Mouse (Mus musculus) large intestine, adult 2 months (tissue): ENCODE data around the gene Spsb3. TPM values are rescaled to one million over a fixed set of nuclear protein-coding genes. Genes with fewer than 3 reads are reported as not detected.

Source experiments
- DNase-seq: peaks from one replicate; pipeline ENCODE4 v3.0.0-alpha.2; 2012; ENCODE audit warnings: low read depth, low spot score
- WGBS: fragments of 180-500 bp; shearing (Covaris S2); methylation state at CpG from one replicate; pipeline ENCODE4 v1.1.7; 2018; 5-methylcytosine and 5-hydroxymethylcytosine counted together
- polyA plus RNA-seq: library from polyadenylated mRNA; depleted of rRNA; stranded (reverse); fragments of >200 nt; gene quantifications from 2 replicates; pipeline ENCODE4 v1.2.3, GENCODE M21; 2012

The Spsb3 gene
- polyA plus RNA-seq, 1 experiment, result 57.4 TPM

- 93% methylated on average over 10 of the region's 10 CpGs for WGBS
- DNase-seq, result no peak
Observed at GRCm38 (mm10) chr17:24867914-24868313, 18.5 kb upstream of the Spsb3 start.

- WGBS, result 63% methylated on average over 4 of the region's 4 CpGs
- DNase-seq, result no peak
Observed at GRCm38 (mm10) chr17:24873695-24874404, 12.6 kb upstream of the Spsb3 start.

GRCm38 (mm10) chr17:24874405-24874745 is 12.1 kb upstream of the Spsb3 start:
- no peak for DNase-seq
- WGBS, result 58% methylated on average over 1 of the region's 1 CpGs

- DNase-seq, result no peak
- WGBS, result 75% methylated on average over 8 of the region's 8 CpGs
Observed at GRCm38 (mm10) chr17:24874989-24875388, 11.5 kb upstream of the Spsb3 start.

GRCm38 (mm10) chr17:24877336-24878116 is 8.9 kb upstream of the Spsb3 start:
- DNase-seq, result no peak
- WGBS, result 33% methylated on average over 10 of the region's 10 CpGs

- 21% methylated on average over 5 of the region's 5 CpGs for WGBS
- DNase-seq, result no peak
Observed at GRCm38 (mm10) chr17:24878117-24878397, 8.4 kb upstream of the Spsb3 start.

GRCm38 (mm10) chr17:24878531-24878930 is 7.9 kb upstream of the Spsb3 start:
- WGBS, result 54% methylated on average over 8 of the region's 8 CpGs
- DNase-seq, result no peak

GRCm38 (mm10) chr17:24881738-24882440 is 4.6 kb upstream of the Spsb3 start:
- DNase-seq, result no peak
- 48% methylated on average over 7 of the region's 7 CpGs for WGBS

- DNase-seq, result no peak
Observed at GRCm38 (mm10) chr17:24884391-24884790, 2.1 kb upstream of the Spsb3 start.

GRCm38 (mm10) chr17:24885356-24886133 is 898 bp upstream of the Spsb3 start:
- 17% methylated on average over 22 of the region's 22 CpGs for WGBS
- DNase-seq, result no peak

More at GRCm38 (mm10) chr17:24884391-24884790, 2.1 kb upstream of the Spsb3 start:
- 90% methylated on average over 6 of the region's 6 CpGs for WGBS

GRCm38 (mm10) chr17:24886932-24887271 is 459 bp downstream of the Spsb3 start:
- DNase-seq, result no peak
- under 1% methylated on average over 18 of the region's 18 CpGs for WGBS

GRCm38 (mm10) chr17:24887291-24888080 is 1.0 kb downstream of the Spsb3 start:
- no peak for DNase-seq
- WGBS, result 49% methylated on average over 18 of the region's 18 CpGs

- DNase-seq, result no peak
- 77% methylated on average over 3 of the region's 3 CpGs for WGBS
Observed at GRCm38 (mm10) chr17:24888862-24889261, 2.4 kb downstream of the Spsb3 start.

GRCm38 (mm10) chr17:24890151-24891092 is 4.0 kb downstream of the Spsb3 start:
- WGBS, result 85% methylated on average over 19 of the region's 19 CpGs
- no peak for DNase-seq

GRCm38 (mm10) chr17:24891321-24891720 is 4.9 kb downstream of the Spsb3 start:
- no peak for DNase-seq
- WGBS, result 81% methylated on average over 13 of the region's 13 CpGs

- DNase-seq, result no peak
- 91% methylated on average over 12 of the region's 12 CpGs for WGBS
Observed at GRCm38 (mm10) chr17:24892785-24893184, 6.3 kb downstream of the Spsb3 start.

GRCm38 (mm10) chr17:24893276-24893675 is 6.8 kb downstream of the Spsb3 start:
- DNase-seq, result no peak
- WGBS, result 91% methylated on average over 2 of the region's 2 CpGs
